Comparison of ENCODE assay signal across 28 mouse cellular contexts in genomic region chr5:30655042-30655441, GRCm38 (mm10). TPM values are rescaled to one million over a fixed set of nuclear protein-coding genes. Genes with fewer than 3 reads are reported as not detected.
"Had no signal": no experiment of that assay in that cellular context is flagged by ENCODE, and none has a peak within 500 bp of the region (broad histone marks: within the 10 kb centered on the region; RNA-seq: fewer than 3 reads in every experiment).

No protein-coding gene starts in this region.

- H3K4me3 ChIP-seq: gastrocnemius, adult 2 months; heart, embryonic 13.5 days; heart, embryonic 15.5 days; hindbrain, embryonic 10.5 days; intestine, embryonic 15.5 days; layer of hippocampus, adult 2 months; left cerebral cortex, adult 2 months; limb, embryonic 10.5 days; limb, embryonic 12.5 days; liver, embryonic 13.5 days; liver, embryonic 15.5 days had no signal

- H3K4me1 ChIP-seq: hindbrain, embryonic 10.5 days; intestine, embryonic 15.5 days; limb, embryonic 10.5 days; limb, embryonic 12.5 days had no signal

- H3K27ac ChIP-seq: gastrocnemius, adult 2 months; heart, embryonic 13.5 days; heart, embryonic 15.5 days; hindbrain, embryonic 10.5 days; hindbrain, embryonic 14.5 days; intestine, embryonic 15.5 days; layer of hippocampus, adult 2 months; left cerebral cortex, adult 2 months; limb, embryonic 10.5 days; limb, embryonic 12.5 days; liver, embryonic 13.5 days; liver, embryonic 15.5 days had no signal

- ATAC-seq: hindbrain, embryonic 16.5 days; inflammation-experienced regulatory T-cells, adult 6 months; intestine, embryonic 15.5 days; intestine, postnatal 0 days had no signal

- DNase-seq: gastrocnemius, adult 2 months; gastrocnemius, postnatal 10 days; gastrocnemius, postnatal 25 days; heart, postnatal 14 days; heart, postnatal 4 days; kidney, adult 18-20 months; kidney, adult 8-10 months; kidney, postnatal 10 days; kidney, postnatal 25 days; kidney, postnatal 4 days; liver; liver, embryonic 13.5 days had no signal

- H3K9me3 ChIP-seq: heart, embryonic 13.5 days; heart, embryonic 15.5 days; hindbrain, embryonic 10.5 days; intestine, embryonic 15.5 days; limb, embryonic 10.5 days; limb, embryonic 12.5 days; liver, embryonic 13.5 days; liver, embryonic 15.5 days had no signal

- H3K4me2 ChIP-seq: heart, embryonic 11.5 days; heart, embryonic 13.5 days; heart, embryonic 15.5 days; hindbrain, embryonic 14.5 days; intestine, embryonic 15.5 days; limb, embryonic 12.5 days; liver, embryonic 11.5 days; liver, embryonic 13.5 days; liver, embryonic 15.5 days had no signal

- H3K9ac ChIP-seq: heart, embryonic 13.5 days; heart, embryonic 15.5 days; hindbrain, embryonic 14.5 days; intestine, embryonic 15.5 days; limb, embryonic 12.5 days; liver, embryonic 13.5 days; liver, embryonic 15.5 days had no signal

- H3K27me3 ChIP-seq: heart, embryonic 13.5 days; heart, embryonic 15.5 days; intestine, embryonic 15.5 days; limb, embryonic 12.5 days; liver, embryonic 13.5 days; liver, embryonic 15.5 days had no signal

RNA-seq across cellular contexts. Expression of gene Dpysl5, which starts 56.3 kb away (rescaled TPM):
- total RNA-seq: granulocyte monocyte progenitor cell, adult 5-6 weeks had no signal
